Mouse (Mus musculus): ENCODE results near the gene Hoxa4. TPM values are rescaled to one million over a fixed set of nuclear protein-coding genes. Genes with fewer than 3 reads are reported as not detected.

Hoxa4 gene
- total RNA-seq, 1 experiment = 0.13 TPM

GRCm38 (mm10) chr6:52163366-52164031 lies 28.1 kb downstream of the Hoxa4 start:
- in situ Hi-C loops (cut with MboI; ENCODE audit: low sequenced_read_pairs in 2 of 2, unreplicated experiment in 2 of 2) = loop anchor here (10.0 kb wide), 3 partner anchors 61 to 989 kb away; partner anchors contain the start of genes Hoxa7 (in 2 of the 2) and Evx1 (in 1 of the 2)
- DNase-seq (ENCODE audit: low read depth, low spot score) = no peak
- Histone ChIP-seq H3K9me3 (ENCODE audit: control insufficient read depth, insufficient read depth, low read depth, low read length) (no peaks in the 10 kb centered on the region), H3K4me3 (ENCODE audit: insufficient read depth in 1 of 2, low read depth in 1 of 2, low read length in 2 of 2, poor library complexity in 1 of 2, severe bottlenecking in 1 of 2) (no peak overlapping the region), H3K27ac (ENCODE audit: insufficient read depth, low read depth, low read length, poor library complexity, severe bottlenecking) (no peak overlapping the region), H3K9ac (ENCODE audit: insufficient read depth, low read depth, low read length, poor library complexity, severe bottlenecking) (no peak overlapping the region), H3K4me1 (ENCODE audit: control insufficient read depth in 2 of 2, insufficient read depth in 2 of 2, low read length in 2 of 2, poor library complexity in 1 of 2) (peaks cover 4 to 19% of the 10 kb centered on the region in 2 experiments; a peak in 1 of 4 replicates), H3K36me3 (ENCODE audit: control insufficient read depth, insufficient read depth, low read length, poor library complexity, severe bottlenecking) (no peaks in the 10 kb centered on the region)
- TF ChIP-seq HCFC1 (IDR thresholded peaks at IDR 0.05; ENCODE audit: borderline replicate concordance, insufficient read depth, low read length) (no peak), CHD2 (IDR thresholded peaks at IDR 0.05; ENCODE audit: low read depth, low read length) (no peak), ZC3H11A (IDR thresholded peaks at IDR 0.05; ENCODE audit: borderline replicate concordance, low read depth, low read length) (no peak), ZNF384 (IDR thresholded peaks at IDR 0.05; ENCODE audit: low read depth, low read length) (no peak), MAFK (IDR thresholded peaks at IDR 0.05; ENCODE audit: insufficient read depth, low read depth, low read length) (no peak)

- no peaks in the 10 kb centered on the region for H3K9me3 ChIP-seq (ENCODE audit: control insufficient read depth, insufficient read depth, low read depth, low read length)
- no peak for TF ChIP-seq ZC3H11A (IDR thresholded peaks at IDR 0.05; ENCODE audit: borderline replicate concordance, low read depth, low read length)
- no peak for TF ChIP-seq MAFK (IDR thresholded peaks at IDR 0.05; ENCODE audit: insufficient read depth, low read depth, low read length)
- no peak for TF ChIP-seq HCFC1 (IDR thresholded peaks at IDR 0.05; ENCODE audit: borderline replicate concordance, insufficient read depth, low read length)
- TF ChIP-seq ZNF384 (IDR thresholded peaks at IDR 0.05; ENCODE audit: low read depth, low read length) = no peak
- TF ChIP-seq CHD2 (IDR thresholded peaks at IDR 0.05; ENCODE audit: low read depth, low read length) = no peak
- no peak overlapping the region for H3K4me3 ChIP-seq (ENCODE audit: insufficient read depth in 1 of 2, low read depth in 1 of 2, low read length in 2 of 2, poor library complexity in 1 of 2, severe bottlenecking in 1 of 2)
- H3K9ac ChIP-seq (ENCODE audit: insufficient read depth, low read depth, low read length, poor library complexity, severe bottlenecking) = no peak overlapping the region
- in situ Hi-C loops (cut with MboI; ENCODE audit: low sequenced_read_pairs in 2 of 2, unreplicated experiment in 2 of 2) = loop anchor here (10.0 kb wide), 3 partner anchors 62 to 988 kb away; partner anchors contain the start of genes Hoxa7 (in 2 of the 2) and Evx1 (in 1 of the 2)
- no peaks in the 10 kb centered on the region for H3K36me3 ChIP-seq (ENCODE audit: control insufficient read depth, insufficient read depth, low read length, poor library complexity, severe bottlenecking)
- no peak for DNase-seq (ENCODE audit: low read depth, low spot score)
- H3K4me1 ChIP-seq (ENCODE audit: control insufficient read depth in 2 of 2, insufficient read depth in 2 of 2, low read length in 2 of 2, poor library complexity in 1 of 2) = peaks cover 4 to 21% of the 10 kb centered on the region in 2 experiments; a peak in 1 of 4 replicates
- no peak overlapping the region for H3K27ac ChIP-seq (ENCODE audit: insufficient read depth, low read depth, low read length, poor library complexity, severe bottlenecking)
Observed at GRCm38 (mm10) chr6:52162611-52163365, 28.8 kb downstream of the Hoxa4 start.

- in situ Hi-C loops (cut with MboI; ENCODE audit: low sequenced_read_pairs in 2 of 2, unreplicated experiment in 2 of 2) = loop anchor here (10.0 kb wide), 3 partner anchors 63 to 987 kb away; partner anchors contain the start of genes Hoxa7 (in 2 of the 2) and Evx1 (in 1 of the 2)
- DNase-seq (ENCODE audit: low read depth, low spot score) = no peak
- H3K4me1 ChIP-seq (ENCODE audit: control insufficient read depth in 2 of 2, insufficient read depth in 2 of 2, low read length in 2 of 2, poor library complexity in 1 of 2) = peaks cover 4 to 21% of the 10 kb centered on the region in 2 experiments; a peak in 1 of 4 replicates
- H3K27ac ChIP-seq (ENCODE audit: insufficient read depth, low read depth, low read length, poor library complexity, severe bottlenecking) = no peak overlapping the region
- no peak for TF ChIP-seq CHD2 (IDR thresholded peaks at IDR 0.05; ENCODE audit: low read depth, low read length)
- TF ChIP-seq HCFC1 (IDR thresholded peaks at IDR 0.05; ENCODE audit: borderline replicate concordance, insufficient read depth, low read length) = no peak
- no peak for TF ChIP-seq MAFK (IDR thresholded peaks at IDR 0.05; ENCODE audit: insufficient read depth, low read depth, low read length)
- no peak for TF ChIP-seq ZC3H11A (IDR thresholded peaks at IDR 0.05; ENCODE audit: borderline replicate concordance, low read depth, low read length)
- no peak for TF ChIP-seq ZNF384 (IDR thresholded peaks at IDR 0.05; ENCODE audit: low read depth, low read length)
- H3K9me3 ChIP-seq (ENCODE audit: control insufficient read depth, insufficient read depth, low read depth, low read length) = no peaks in the 10 kb centered on the region
- no peaks in the 10 kb centered on the region for H3K36me3 ChIP-seq (ENCODE audit: control insufficient read depth, insufficient read depth, low read length, poor library complexity, severe bottlenecking)
- H3K4me3 ChIP-seq (ENCODE audit: insufficient read depth in 1 of 2, low read depth in 1 of 2, low read length in 2 of 2, poor library complexity in 1 of 2, severe bottlenecking in 1 of 2) = no peak overlapping the region
- no peak overlapping the region for H3K9ac ChIP-seq (ENCODE audit: insufficient read depth, low read depth, low read length, poor library complexity, severe bottlenecking)
Observed at GRCm38 (mm10) chr6:52162093-52162380, 29.5 kb downstream of the Hoxa4 start.

- in situ Hi-C loops (cut with MboI; ENCODE audit: low sequenced_read_pairs in 2 of 2, unreplicated experiment in 2 of 2) = loop anchor here (10.0 kb wide), 3 partner anchors 63 to 987 kb away; partner anchors contain the start of genes Hoxa7 (in 2 of the 2) and Evx1 (in 1 of the 2)
- DNase-seq (ENCODE audit: low read depth, low spot score) = no peak
- H3K4me3 ChIP-seq (ENCODE audit: insufficient read depth in 1 of 2, low read depth in 1 of 2, low read length in 2 of 2, poor library complexity in 1 of 2, severe bottlenecking in 1 of 2) = no peak overlapping the region
- no peaks in the 10 kb centered on the region for H3K36me3 ChIP-seq (ENCODE audit: control insufficient read depth, insufficient read depth, low read length, poor library complexity, severe bottlenecking)
- H3K9me3 ChIP-seq (ENCODE audit: control insufficient read depth, insufficient read depth, low read depth, low read length) = no peaks in the 10 kb centered on the region
- no peak overlapping the region for H3K9ac ChIP-seq (ENCODE audit: insufficient read depth, low read depth, low read length, poor library complexity, severe bottlenecking)
- TF ChIP-seq ZC3H11A (IDR thresholded peaks at IDR 0.05; ENCODE audit: borderline replicate concordance, low read depth, low read length) (no peak), ZNF384 (IDR thresholded peaks at IDR 0.05; ENCODE audit: low read depth, low read length) (no peak), HCFC1 (IDR thresholded peaks at IDR 0.05; ENCODE audit: borderline replicate concordance, insufficient read depth, low read length) (no peak), MAFK (IDR thresholded peaks at IDR 0.05; ENCODE audit: insufficient read depth, low read depth, low read length) (no peak), CHD2 (IDR thresholded peaks at IDR 0.05; ENCODE audit: low read depth, low read length) (no peak)
- peaks cover 4 to 24% of the 10 kb centered on the region in 2 experiments; a peak in 1 of 4 replicates for H3K4me1 ChIP-seq (ENCODE audit: control insufficient read depth in 2 of 2, insufficient read depth in 2 of 2, low read length in 2 of 2, poor library complexity in 1 of 2)
- no peak overlapping the region for H3K27ac ChIP-seq (ENCODE audit: insufficient read depth, low read depth, low read length, poor library complexity, severe bottlenecking)
Observed at GRCm38 (mm10) chr6:52161336-52162092, 30.0 kb downstream of the Hoxa4 start.
